Mouse (Mus musculus): ENCODE measurements at regions not wholly inside any gene's neighbourhood (a gene's known extent, or its start where the extent isn't known, plus 50 kb on each side); places are given as distances from the start of the nearest gene placed in this dataset.
A peak's percentile ranks its signal among the peaks of the same experiment; 100 is the strongest.
"Not testable (repeated sequence)": the region's sequence is repeated elsewhere in the genome, so short reads cannot be mapped to it uniquely, and the experiment has no call there.

DNA sequence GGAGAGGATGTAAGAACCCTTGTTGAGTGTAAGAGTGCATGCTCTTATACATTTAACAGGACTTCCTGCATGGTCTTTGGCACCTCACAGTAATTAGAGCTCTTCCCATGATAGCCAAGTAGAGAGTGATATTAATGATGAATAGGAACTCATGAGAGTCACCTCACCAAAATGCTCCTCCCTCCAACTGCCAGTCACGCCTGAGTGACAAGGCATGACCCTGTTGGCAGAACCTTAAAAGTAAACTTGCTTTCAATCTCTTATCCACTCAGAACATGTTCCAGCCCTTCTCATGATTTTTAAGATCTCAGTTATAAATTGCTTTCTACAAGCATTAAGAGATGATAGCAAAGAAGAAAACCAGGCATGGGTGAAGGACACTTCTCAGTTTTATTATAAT is 291.8 kb downstream of the Tox3 start:
- DNase-seq (ENCODE audit: low spot score in 2 of 2): no peak

DNA sequence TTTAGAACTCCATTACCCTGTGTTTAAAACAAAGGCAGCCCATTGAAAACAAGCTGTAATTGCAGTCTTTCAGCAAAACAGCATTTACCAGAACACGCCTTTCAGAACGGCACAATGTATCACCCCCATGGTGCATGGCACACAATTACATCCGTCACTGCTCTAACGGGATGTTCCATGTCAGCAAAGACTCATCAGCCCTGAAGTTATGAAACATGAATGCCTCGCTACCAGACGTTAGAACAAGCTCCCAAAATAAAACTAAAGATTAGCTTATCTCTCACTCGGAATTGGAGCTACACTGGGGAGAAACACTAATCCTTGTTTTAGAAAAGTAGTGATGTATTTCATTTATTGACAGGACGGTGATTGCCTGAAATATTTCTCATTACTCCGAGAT is 301.4 kb downstream of the Tox3 start:
- DNase-seq (ENCODE audit: low spot score in 2 of 2): peak in 1 of 2 experiments; percentile 34

DNA sequence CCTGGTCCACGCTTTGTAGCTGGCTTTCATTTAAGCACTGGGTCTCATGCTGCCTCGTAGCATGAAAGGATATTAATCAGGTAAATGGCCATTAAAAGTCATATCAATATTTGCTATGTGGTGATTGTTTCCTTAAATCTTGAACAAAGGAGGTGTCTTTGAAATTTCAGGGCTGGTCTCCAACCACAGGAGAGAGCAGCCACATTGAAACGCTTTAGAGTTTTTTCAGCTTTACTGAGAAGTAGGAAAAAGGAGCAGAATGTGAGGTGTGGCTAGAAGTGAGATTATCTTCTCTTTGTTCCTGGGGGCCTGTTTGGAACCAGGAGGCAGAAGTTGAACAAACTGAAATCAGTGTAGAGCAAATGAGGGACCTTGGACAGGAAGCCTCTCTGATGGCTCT is 311.7 kb downstream of the Tox3 start:
- DNase-seq (ENCODE audit: low spot score in 2 of 2): no peak

DNA sequence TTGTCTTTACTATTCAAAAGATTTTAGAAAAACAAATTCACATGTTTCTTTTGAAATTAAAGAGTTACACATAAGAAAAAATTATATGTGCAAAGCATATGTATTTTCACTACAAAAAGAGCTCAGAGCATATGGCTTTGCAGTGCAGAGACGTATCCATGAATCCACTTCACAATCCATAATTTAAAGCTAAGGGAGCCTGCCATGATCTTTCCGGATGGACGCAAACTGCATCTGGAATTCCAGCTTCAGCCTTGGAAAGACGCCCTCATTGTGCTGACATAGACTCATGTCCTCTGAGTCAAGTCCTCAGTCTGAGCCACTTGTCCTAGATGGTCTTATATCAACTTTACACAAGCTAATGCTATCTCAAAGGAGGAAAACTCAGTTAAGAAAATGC is 315.6 kb downstream of the Tox3 start:
- no peak for DNase-seq (ENCODE audit: low spot score in 2 of 2)

DNA sequence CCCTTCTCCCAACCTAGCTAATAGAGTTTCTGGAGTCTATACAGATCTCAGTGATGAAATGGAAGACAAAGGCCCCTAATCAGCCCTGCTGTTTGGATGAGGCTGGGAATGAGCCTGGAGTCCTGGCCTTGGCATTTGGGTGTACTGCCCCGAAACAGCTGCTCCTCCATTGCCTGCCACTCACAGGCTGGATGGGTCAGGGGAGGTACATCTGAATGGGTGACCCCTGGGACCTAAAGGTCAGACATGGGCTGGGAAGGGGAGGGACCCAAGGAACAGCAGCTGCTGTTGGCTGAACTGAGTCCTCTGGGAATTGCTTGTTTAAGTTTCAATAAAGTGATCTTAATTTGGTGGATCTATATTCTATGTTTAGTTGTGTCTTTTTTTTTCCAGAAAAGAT is 316.9 kb downstream of the Tox3 start:
- no peak for DNase-seq (ENCODE audit: low spot score in 2 of 2)

DNA sequence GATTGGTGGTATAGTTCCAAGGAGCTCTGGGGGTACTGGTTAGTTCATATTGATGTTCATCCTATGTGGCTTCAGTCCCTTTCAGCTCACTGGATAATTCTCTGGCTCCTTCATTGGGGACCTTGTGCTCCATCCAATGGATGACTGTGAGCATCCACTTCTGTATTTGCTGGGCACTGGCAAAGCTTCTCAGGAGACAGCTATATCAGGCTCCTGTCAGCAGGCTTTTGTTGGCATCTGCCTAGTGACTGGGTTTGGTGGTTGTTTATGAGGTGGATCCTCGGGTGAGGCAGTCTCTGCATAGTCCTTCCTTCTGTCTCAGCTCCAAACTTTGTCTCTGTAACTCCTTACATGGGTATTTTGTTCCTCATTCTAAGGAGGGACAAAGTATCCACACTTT is 330.2 kb downstream of the Tox3 start:
- DNase-seq (ENCODE audit: low spot score in 2 of 2): not testable (repeated sequence)

DNA sequence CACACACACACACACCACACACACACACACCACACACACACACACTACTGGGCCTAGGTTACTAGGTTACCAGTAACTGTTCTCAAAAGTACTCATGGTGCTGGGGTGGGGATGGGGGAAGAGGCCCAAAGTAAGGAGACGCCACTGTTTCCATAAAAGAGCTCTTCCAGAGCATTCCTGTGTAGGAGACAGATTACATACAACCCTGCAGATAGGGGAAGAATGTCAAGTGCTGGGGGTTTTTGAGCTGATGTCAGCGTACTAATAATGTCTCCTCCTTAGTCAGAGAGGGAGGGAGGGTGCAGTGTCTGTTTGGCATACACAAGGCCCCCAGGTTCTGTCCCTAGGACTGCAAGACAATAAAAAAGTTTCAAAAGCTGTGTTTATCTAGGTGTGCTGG is 334.4 kb downstream of the Tox3 start:
- no peak for DNase-seq (ENCODE audit: low spot score in 2 of 2)

DNA sequence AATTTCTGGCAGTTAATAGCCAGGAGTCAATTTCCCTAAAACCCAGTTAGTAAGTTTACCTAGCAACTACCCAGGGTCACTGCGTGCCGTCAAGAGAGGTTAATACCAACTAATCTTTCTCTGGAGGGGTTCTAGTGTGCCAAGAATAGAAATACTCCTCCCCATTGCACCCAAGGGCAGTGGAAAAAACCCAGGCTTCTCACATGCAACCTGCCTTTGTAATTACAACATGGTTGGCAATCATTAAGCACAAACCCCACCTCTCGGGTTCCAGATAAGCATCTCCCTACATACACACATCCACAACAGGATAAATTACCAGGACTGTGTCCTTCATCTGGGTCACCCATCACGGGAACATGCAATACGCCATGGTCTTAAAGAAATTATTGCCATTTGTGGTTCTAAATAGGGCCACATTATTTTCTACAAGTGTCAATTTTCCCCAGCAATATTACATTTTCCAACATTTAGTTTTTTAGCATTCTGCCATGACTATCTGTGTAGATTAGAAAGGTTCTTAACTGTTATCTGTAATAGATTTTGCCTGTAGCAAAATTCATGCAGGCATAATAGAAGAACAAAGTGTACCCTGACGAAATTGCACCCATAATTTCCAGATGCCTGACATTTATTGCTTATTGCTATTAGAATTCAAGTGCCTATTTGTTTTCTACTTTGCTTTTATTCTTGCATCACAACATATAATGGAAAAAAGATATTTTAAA is 336.3 kb downstream of the Tox3 start:
- DNase-seq (ENCODE audit: low spot score in 2 of 2): no peak

DNA sequence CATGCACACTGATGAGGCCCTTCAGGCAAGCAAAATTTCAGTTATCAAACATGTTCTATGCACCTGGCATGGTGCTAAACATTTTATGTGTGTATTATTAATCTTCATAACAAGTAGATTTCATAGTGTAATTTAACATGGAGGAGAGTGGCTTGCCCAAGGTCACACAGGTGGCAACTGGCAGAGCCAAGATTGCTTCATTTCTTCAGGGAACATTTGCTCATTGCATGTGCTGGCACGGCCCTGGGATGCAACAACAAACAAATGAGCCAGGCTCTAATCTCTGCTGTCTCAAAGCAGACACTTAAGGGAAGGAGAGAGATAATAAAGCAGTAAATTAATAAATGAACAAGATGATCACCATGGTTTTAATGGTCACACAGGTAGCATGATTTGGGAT is 338.7 kb downstream of the Tox3 start:
- no peak for DNase-seq (ENCODE audit: low spot score in 2 of 2)

DNA sequence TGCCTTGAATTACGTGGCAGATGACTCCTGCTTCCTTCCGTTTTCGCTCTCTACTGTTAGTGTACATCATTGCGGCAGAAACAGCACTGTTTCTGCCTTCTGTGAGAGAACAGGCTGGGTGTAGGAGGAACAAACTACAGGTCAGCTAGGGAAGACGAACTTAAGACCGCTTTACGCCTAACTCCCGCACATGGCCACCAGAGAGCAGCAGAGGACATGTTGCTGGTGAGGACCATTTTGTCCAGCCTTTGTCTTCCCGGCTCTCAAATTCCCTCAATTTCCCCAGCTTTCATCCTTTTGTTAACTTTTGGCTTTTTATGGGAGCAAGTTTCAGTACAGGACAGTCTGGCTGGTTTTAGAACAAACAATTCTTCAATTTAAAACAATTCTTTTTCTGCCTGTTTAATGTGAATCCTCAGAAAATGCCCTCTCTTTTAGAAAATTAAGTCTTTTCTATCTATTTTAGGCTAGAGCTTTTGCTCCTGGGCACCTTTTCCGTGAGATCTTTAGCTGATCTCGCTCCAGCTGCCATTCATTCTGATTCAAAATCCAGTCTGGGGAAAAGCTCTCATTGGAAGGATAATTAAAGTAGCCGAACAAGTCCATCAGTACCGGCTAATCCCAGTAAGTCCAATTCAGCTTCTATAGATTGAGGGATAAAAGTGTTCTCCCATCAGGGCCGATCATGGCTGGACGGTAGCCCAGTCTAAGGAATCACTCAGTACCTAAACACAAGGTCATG is 347.1 kb downstream of the Tox3 start:
- peak; percentile 70 to 90 for DNase-seq (ENCODE audit: low spot score in 2 of 2)

DNA sequence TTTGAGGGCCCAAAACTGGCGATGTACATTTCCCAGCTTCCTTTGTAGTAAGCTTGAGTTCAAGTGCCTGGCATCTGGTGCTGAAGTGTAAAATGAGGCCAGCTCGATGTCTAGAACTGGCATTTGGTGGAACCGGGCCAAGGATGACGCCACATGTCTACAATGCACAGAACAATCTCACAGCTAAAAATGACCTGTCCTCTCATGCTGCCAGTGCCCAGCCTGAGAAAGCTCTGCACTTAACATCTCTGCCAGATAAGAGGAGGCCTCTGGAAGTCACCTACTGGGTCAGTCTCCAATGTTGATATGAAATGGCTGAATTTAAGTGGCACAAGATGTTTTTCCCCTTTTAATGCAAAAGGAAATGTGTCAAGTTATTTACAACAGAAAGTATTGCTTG is 354.4 kb downstream of the Tox3 start:
- no peak for DNase-seq (ENCODE audit: low spot score in 2 of 2)

DNA sequence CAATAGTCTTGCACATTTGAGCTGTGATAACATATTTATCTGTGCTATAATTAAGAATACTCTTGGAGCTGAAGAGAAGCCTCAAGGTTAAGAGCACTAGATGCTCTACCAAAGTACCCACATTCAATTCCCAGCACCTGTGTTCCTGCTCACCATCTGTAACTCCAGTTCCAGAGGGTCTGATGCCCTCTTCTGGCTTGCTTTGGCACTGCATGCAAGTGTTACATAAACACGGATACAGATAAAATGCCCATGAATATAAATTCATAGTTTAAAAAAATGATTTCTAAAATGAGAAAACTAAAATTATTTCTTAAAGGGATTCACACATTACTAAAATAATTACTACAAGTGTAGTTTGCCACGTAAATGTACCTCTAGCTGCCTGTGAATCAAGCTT is 364.3 kb downstream of the Tox3 start:
- no peak for DNase-seq (ENCODE audit: low spot score in 2 of 2)

DNA sequence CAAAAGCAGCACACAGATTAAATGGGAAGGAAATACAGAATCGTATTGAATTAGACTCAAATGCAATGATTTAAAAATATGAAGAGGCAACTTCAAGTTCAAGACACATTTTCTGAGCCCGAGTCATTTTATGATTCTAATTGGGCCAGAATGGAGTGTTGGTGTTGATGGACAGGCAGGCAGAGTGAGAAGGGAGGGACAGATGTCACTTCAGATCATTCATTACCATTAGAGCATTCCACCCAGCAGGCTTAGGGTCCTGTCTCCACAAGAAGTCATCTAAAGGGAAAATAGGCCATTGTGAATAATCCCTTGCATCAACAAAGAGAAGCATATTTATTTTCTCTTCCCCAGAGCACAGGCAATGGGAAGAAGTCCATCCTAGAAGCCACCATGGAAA is 365.6 kb downstream of the Tox3 start:
- DNase-seq (ENCODE audit: low spot score in 2 of 2): peak in 1 of 2 experiments; percentile 8

DNA sequence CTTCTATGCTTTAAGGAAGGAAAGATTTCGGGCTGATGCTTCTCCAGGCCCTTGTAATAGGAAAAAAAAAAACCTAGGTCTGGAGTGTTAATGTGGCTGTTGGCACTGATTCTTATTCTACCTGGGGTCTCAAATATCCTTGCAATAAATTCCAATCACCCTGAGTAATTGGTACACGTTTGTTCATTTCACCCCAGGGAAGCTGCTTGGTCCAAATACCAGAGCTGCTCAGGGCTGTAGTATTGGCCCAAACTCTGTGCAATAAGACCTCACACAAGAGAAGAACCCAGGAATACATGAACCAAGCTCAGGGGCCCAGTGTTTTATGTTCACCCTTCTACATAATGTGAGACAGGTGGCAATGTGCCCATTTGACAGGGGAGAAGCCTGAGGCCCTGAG is 366.8 kb downstream of the Tox3 start:
- no peak for DNase-seq (ENCODE audit: low spot score in 2 of 2)

DNA sequence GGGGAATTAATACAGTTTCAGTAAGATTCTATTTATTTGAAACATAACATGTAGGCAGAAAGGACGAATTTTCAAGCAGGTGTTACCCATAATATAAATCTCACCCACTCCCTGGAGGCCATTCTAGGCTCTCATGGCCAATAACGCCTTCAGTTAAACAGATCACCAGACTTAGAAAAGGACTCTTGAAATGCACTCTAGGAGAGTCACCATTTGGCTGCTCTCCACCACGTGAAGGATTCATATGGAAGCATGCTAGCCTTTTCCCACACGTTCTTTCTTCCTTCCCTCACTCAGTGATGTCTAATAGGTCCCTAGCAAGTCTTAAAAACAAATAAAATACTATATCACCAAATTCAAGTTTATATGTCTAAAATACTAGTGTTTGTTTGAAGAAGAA is 367.7 kb downstream of the Tox3 start:
- no peak for DNase-seq (ENCODE audit: low spot score in 2 of 2)

DNA sequence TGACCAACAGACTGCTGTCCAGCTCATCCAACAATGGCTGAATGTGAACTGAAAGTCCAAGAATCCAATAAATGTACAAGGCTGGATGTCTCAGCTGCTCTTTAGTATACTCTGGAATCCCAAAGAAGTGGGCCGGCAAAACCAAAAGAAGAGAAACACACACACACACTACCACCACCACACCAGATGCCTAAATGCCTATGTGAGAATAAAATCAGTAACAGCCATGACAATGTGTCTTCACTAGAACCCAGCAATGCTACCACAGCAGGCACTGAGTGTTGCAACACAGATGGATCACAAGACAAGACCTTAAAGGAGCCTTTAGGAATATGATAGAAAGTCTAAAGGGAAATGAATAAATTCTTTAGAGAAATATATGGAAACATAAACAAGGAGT is 385.3 kb downstream of the Tox3 start:
- no peak for DNase-seq (ENCODE audit: low spot score in 2 of 2)

DNA sequence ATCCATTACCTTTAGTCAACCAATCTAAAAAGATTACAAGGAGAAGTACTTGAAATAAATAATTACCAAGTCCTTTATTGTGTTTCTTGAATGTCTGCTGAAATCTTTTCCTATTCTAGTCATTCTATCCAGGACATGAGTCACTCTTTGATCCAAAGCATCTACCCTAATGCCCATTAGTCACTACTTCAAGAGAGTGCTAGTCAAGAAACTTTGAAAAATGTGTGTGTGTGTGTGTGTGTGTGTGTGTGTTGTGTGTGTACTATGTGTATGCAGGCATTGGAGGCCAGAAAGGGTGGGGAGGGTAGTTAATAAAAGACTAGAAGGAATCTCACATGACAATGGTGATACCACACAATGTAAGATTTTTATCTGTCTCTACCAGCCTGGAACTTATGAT is 390.7 kb downstream of the Tox3 start:
- DNase-seq (ENCODE audit: low spot score in 2 of 2): no peak

DNA sequence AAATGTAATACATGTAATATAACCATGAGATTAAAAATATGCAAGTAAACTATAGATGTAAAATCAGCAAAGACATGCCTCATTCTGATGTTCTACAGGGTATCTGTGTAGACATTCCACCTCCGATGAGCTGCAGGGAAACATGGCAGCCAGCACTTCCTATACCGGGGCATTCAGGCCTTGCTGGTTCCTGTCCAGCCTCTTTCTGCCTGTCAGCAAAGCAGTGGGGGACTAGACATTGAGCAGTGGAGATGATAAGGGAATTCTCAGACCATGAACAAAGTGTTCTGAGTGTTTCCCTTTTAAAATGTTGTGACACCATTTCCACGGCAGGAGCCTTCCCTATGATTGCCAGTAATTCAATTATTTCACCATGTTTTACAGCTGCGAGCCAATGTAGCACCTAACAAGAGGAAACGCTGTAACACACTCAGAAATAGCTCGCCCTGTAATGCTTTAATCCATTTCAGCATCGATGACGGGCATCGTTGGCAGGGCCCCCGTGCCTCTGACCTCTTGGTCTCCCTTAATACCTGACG is 391.6 kb downstream of the Tox3 start:
- no peak for DNase-seq (ENCODE audit: low spot score in 2 of 2)

DNA sequence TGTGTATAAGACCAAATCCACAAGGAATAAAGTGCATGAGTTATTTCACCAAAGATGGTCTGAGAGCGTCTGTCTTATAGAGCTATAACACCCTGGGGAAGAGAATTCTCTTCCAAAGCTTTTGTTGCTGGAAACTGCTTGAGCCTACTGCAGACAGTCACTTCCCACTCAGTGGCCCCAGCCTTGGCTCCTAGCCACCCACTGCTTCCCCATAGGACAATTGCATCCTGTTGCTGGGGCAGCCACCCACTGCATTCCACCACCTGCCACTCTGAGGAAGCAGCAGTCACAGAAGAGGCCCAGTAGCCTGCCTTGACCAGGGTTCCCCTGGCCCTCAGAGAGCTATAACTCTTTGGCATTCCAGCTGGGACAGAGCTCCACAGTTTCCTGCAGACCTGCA is 409.3 kb downstream of the Tox3 start:
- DNase-seq (ENCODE audit: low spot score in 2 of 2): peak; percentile 45 to 80

DNA sequence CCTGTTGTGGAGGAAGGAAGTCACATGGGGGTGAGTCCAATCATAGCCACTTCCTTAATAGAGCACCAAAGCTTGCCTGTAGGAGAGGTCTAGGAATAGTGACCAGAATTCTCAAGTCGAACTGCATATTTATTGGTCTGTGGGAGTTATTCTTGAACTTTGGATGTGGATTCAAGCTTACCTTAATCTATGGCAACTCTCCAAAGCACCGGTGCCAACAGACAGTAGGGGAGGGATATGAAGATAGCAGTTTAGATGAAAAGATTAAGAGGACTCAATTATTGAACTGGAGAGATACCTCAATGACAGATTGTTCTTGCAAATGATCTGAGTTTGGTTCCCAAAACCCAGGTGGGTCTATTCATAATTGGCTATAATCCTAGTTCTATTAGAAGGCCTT is 413.6 kb downstream of the Tox3 start:
- no peak for DNase-seq (ENCODE audit: low spot score in 2 of 2)

DNA sequence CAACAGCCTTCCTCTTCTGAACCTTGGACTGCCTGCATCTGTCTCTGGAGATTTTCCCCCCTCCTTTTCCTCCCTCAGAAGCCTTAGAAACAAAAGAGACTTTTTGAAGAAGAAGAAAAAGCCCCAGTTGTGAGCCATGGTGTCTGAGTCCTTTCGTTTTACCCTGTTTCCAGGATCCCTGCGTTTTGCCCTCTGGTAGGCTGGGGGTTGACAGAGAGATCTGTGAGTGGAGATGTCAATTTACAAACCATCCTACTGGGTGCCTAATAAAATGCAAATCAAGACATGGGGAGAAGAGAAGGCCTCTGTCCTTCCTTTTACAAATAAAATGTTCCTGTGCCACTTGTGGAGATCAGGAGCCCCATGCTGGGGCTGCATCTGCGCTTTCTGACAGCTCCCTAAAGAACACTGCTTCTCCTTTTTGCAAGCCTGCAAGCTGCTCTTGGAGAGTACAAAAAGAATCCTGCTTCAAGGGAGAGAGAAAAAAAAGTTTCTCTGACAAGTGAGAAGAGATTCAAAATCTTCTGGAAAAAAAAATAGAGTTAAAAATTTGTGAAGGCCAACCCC is 421.4 kb downstream of the Tox3 start:
- DNase-seq (ENCODE audit: low spot score in 2 of 2): peak in 1 of 2 experiments; percentile 36

DNA sequence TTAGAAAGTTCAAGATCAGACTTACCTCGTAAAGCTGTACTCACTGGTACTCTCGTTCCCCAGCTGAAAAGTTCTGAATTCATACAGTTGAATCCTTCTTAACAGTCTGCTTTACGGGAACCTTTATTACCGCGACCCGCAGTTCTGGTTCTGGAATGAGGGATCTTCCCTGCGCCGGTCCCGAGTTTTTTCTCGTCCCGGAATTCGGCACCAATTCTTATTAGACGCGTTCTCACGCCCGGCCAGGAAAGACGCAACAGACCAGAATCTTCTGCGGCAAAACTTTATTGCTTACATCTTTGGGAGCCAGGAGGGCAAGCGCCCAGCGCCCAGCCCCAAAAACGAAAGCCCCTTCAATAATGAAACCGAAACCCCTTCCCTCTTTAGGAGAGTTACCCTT is 423.4 kb downstream of the Tox3 start:
- not testable (repeated sequence) for DNase-seq (ENCODE audit: low spot score in 2 of 2)

Measured in layer of hippocampus, adult 18-20 months (tissue).